Mouse (Mus musculus) stomach, postnatal 0 days (tissue): Measurements from ENCODE around the gene Pa2g4.

Experiments
- CTCF ChIP-seq: IDR thresholded peaks from 2 replicates; pipeline ENCODE4 v1.5.1; 2016; ENCODE audit warnings: antibody characterized with exemption, low read depth, mild to moderate bottlenecking, moderate library complexity
- EP300 ChIP-seq: optimal IDR thresholded peaks from 2 replicates; pipeline ENCODE3; 2016; ENCODE audit warnings: antibody characterized with exemption

GRCm38 (mm10) chr10:128602470-128603128, 36.8 kb upstream of the Pa2g4 start:
- TF ChIP-seq CTCF (no peak), EP300 (no peak)
